Mouse (Mus musculus): ENCODE measurements around the gene Ndrg4.

GRCm38 (mm10) chr8:95760323-95760722, 83.5 kb downstream of the Ndrg4 start:
- TF ChIP-seq CTCF (IDR thresholded peaks at IDR 0.05; ENCODE audit: borderline replicate concordance, extremely low read depth, insufficient read depth, insufficient read length) (no peak), POLR2A (IDR thresholded peaks at IDR 0.05; ENCODE audit: borderline replicate concordance, extremely low read depth, insufficient read depth, insufficient read length, poor library complexity, severe bottlenecking) (no peak)

Measured in brain, embryonic 14.5 days (tissue).